Mouse (Mus musculus) embryo, embryonic 11.5 days (tissue): ENCODE data around the gene Padi6.
A peak's percentile ranks its signal among the peaks of the same experiment; 100 is the strongest.

Source experiments
- DNase-seq: peaks from one replicate; pipeline ENCODE4 v3.0.0-alpha.2; 2012; ENCODE audit warnings: low read depth, low spot score

Padi6 gene

GRCm38 (mm10) chr4:140750328-140750727 is 7.9 kb upstream of the Padi6 start:
- DNase-seq: peak; percentile 19

- DNase-seq: no peak
These were observed 5.5 kb upstream of the Padi6 start for GRCm38 (mm10) chr4:140747978-140748377.

- peak; percentile 32 for DNase-seq
These were observed 2.2 kb upstream of the Padi6 start for GRCm38 (mm10) chr4:140744654-140745053.

DNA sequence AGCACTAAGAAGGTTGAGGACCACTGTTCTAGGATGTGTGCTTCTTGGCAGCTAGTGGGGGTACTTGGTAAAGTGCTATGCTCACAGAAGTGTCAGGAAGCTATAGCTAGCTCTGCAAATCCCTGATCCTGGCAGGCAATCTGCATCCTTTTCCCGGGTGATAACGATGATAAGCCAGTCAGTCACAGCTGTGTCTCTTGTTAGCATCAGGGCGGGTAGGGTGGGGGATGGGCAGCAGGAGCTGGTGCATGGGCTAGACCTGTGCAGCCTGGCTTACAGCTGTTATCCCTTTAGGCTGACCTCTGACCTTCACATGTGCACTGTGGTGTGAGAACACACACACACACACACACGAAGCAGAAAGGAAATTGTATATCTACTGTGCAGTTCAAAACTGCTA is 643 bp upstream of the Padi6 start:
- DNase-seq: no peak

DNA sequence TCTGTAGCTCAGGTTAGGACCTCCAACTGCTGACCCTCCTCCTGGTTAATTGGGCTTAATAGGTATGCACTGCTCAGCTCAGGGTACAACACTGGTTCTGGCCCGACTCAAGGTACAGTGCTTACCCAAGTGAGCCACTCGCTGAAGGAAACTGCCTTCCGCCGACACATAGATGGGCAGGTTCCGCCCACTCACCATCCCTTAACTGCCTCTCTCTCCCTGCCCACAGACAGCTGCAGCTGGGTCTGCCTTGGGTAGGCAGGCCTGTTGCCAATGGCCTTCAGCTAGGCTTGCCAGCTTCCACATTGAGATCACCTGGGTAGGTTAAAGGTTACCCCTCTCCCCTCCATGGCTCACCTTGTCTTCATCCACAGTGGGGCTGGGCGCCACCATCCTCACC is 1.0 kb downstream of the Padi6 start:
- DNase-seq: no peak

DNA sequence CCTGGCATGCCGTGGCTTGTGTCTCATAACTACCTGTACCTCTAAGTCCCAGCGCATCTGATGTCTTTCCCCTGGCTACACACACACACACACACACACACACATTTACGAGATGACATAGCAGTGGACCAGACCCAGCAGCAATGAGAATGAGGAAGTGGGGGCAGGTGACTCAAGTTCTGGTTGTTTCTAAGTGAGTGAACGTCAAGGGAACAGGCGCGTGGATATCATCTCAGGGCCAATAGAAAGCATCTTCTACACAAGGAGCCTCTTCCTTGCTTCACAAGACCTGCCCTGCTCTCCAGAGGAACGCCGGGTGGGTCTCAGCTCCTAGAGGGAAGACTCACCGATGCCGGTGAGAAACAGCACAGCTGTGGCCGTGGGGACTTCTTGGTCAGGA is 1.8 kb downstream of the Padi6 start:
- no peak for DNase-seq

GRCm38 (mm10) chr4:140732871-140733270 is 9.6 kb downstream of the Padi6 start:
- DNase-seq: no peak

- no peak for DNase-seq
These were observed 10.8 kb downstream of the Padi6 start for GRCm38 (mm10) chr4:140731654-140732053.

DNA sequence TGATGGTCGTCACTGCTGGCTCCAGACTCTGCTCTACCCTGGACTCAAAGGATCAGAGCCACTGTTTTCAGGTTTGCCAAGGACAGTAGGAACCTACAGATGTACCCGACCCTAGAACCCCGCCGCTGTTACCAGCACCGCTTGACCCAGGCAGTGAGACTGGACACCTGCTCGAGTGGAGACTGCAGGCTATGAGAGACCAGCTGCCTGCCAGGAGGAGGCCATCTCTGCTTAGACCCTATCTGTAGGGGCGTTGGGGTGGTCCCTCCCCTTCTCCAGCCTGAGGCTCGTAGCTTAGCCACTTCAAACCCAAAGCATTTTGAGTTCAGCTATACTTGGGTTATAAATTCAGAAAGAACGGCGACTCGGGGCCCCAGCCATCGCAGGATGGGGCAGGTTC is 15.5 kb downstream of the Padi6 start:
- no peak for DNase-seq

DNA sequence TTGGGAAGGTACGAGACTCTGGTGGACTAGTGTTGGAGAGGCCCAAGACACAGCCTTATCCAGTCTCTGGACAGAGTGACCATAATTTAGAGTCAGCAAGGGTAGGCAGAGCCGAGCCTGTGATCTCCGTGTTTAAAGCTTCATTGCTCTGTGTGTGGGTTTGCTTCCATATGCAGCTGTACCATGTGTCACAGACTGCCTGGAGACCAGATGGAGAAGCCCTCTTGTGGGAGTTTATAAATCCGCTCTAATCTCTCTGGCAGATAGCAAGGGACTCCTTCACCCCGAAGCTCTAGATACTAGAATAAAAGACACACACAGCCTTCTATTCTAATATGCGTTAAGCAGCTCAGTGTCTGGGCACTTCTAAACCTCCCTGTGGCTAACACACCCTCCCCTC is 17.7 kb downstream of the Padi6 start:
- DNase-seq: no peak

DNA sequence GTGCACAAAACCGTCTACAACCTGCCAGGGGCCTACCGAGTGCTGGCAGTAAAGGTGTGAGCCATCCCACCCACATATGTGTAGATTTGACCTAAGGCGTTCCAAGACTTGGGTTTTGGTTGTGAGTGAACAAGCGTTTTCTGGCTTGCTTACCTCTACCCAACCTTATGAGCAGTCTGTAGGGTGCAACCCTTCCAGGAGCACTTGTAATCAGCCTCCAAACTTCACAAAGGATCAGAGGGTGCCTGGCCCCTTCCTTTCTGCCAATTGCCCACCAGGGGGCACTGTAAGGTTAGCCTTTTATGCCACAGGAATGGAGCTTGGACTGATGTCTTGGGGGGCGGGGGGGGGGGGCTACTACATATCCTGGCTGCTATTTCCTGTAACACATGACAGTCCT is 18.6 kb downstream of the Padi6 start:
- DNase-seq: peak; percentile 39

- no peak for DNase-seq
These were observed 19.3 kb downstream of the Padi6 start for GRCm38 (mm10) chr4:140723192-140723591.

- no peak for DNase-seq
These were observed 19.7 kb downstream of the Padi6 start for GRCm38 (mm10) chr4:140722710-140723109.

DNA sequence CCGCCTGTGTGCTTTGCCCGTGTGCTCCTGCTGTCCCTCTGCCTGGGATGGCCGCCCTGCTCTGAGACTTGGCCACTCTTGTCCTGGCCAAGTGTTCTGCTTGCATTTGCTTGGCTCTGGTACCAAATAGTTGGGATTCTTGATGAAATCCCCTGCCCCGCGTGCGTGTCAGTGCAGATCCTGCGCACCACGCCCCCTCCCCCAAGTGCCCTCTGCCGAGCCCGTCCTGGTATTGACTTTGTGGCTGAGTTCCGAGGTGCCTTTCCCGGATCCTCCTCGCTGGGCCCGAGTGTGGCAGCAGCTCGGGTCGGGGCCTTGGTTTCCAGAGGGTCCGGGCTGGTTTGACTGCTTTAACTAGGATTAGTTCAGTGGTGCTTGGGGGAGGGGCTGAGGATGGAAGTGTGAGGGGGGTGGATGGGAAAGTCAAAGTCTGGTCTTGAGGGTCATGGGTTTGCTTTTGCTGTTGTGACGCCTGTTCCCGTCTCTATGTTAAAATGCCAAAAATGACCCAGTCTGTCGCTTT is 20.4 kb downstream of the Padi6 start:
- DNase-seq: no peak

GRCm38 (mm10) chr4:140720091-140720490 is 22.4 kb downstream of the Padi6 start:
- no peak for DNase-seq

DNA sequence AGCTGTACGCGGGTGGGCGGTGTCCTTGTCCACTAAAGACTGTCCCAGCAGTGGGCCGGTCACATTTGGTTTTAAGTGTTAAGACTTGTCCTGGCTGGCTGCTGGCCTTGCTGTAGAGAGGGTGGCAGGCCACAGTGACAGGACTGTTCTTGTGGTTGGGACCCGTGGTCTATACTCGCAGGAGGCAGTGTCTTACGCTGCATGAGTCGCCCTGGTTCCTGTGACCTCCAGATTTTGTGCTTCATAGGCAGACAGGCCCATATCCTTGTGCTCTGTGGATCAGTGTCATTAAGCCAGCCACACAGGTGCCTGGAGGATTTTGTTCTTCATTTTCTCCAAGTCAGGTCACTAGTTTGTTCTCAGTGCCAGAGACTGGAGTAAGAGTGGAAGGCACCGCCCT is 24.0 kb downstream of the Padi6 start:
- DNase-seq: no peak

DNA sequence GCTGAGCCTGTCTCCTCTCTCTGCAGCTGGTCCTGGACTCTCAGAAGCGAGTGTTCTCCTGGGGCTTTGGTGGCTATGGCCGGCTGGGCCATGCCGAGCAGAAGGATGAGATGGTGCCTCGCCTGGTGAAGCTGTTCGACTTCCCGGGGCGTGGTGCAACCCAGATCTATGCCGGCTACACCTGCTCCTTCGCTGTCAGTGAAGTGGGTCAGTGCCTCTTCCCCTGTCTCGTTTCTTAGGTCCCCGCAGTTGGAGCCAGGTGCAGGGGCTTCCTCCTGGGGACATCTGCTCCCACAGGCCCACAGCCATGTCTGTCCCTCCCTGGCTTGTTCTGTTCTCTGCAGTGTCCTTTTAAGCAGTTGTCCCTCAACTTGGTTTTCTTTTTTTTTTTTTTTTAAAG is 25.4 kb downstream of the Padi6 start:
- no peak for DNase-seq

DNA sequence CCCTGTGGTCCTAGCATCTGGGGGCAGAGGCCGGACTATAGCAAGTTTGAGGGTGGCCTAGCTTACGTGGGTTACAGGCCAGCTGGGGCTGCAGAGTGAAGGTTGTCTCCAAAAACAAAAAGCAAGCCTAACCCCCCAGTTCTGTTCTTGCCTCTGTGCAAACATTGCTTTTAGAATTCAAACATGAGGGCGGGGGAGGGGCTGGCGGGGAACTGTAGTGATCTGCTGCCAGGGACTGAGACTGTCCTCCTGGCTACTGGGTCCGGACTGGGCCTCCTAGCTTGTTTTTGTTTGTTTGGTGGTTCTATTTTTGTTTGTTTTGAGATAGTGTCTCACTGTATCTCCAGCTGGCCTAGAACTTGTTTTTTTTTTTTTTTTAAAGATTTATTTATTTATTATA is 27.9 kb downstream of the Padi6 start:
- DNase-seq: no peak

DNA sequence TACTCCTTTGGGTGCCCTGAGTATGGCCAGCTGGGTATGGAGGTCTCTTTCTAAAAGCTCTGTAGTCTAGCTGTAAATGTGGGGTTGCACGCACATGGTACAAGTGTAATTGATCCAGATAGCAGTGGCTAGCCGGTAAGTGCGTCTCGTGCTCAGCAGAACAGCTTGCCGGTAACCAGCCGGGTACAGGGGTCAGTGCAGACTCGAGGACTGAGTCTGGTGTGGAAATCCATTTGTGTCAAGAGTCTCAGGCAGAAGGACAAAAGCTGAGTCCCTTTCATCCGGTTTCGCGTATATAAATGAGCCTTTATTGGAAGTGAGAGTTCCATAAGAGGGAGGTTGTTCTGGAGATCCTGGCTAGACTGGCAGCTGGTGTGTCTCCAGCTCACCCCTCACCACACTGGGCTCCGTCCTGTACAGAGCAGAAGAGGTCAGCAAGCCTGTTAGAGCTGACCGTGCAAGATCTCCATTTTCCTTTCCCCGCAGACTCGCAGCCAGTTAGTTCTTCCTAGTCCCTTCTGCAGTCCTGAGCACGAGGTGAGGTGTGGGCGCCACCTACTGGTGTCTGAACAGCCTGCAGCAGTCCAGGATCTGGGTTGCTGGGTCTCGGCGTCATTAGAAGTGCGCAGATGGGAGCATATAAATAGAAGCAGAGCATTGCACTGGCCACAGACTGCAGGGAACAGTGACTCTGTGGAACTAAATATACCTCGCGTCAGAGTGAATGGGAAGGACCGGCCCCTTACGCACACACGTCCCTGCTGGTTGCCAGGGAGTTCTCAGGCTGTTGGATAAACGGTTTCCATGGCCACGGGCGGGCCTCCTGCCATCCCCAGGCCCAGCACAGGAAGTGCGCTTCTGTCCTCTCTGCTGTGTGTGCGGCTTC is 28.7 kb downstream of the Padi6 start:
- DNase-seq: peak; percentile 76

- DNase-seq: no peak
These were observed 31.1 kb downstream of the Padi6 start for GRCm38 (mm10) chr4:140711360-140711759.

- no peak for DNase-seq
These were observed 31.7 kb downstream of the Padi6 start for GRCm38 (mm10) chr4:140710781-140711180.

GRCm38 (mm10) chr4:140709617-140710016 is 32.8 kb downstream of the Padi6 start:
- DNase-seq: no peak

GRCm38 (mm10) chr4:140709111-140709510 is 33.3 kb downstream of the Padi6 start:
- no peak for DNase-seq
